Mouse (Mus musculus) left cerebral cortex, adult 11 months (tissue): Measurements from ENCODE around the gene Jaml.
A peak's percentile ranks its signal among the peaks of the same experiment; 100 is the strongest.

Source experiments
- DNase-seq: peaks from one replicate; pipeline ENCODE4 v3.0.0; 2022; ENCODE audit warnings: low spot score

Jaml gene

DNA sequence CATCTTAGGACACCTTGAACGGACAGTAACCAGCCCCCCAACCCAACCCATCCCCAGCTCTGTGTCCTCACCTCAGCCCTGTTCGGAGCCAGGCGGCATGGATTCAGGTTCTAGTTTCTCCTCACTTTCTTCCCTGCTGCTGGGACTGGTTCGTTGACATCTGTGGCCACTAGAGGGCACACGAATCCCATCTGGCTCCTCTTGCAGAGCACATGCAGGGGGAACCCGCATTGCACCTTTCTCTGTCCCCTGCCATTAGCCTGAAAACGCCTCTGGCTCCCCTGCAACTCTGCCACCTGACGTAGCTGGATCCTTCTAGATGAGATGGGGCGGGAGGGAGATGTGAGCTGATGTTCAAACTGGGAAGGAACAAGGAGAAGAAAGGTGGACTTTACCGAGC lies 42.8 kb downstream of the Jaml start:
- DNase-seq, result peak; percentile 66

DNA sequence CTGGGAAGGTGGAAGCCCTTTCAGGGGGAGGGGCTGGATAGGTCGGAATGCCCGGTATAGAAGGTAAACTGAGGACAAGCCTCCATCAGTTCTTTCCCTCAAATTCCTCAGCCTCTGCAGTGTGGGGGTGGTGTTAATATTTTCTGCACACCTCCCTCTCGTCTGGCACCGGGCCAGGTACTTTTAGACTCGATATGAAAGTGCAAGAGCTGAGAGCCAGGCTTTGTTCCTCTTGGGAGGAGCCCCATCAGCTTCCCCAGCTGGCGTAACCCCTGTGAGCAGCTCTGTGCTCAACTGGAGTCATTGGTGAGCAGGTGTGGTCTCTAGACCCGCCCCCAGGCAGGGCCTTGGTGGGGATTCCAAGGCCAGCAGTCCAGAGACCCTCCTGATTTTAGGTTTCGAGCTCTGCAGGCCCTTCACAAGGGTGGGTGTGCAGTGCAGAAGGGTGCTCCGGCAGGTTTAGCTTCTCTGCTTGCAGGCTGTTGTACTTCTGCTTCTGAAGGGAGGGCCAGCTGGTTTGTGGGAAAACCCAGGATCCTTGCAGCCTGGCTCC lies 43.3 kb downstream of the Jaml start:
- DNase-seq, result peak; percentile 81

DNA sequence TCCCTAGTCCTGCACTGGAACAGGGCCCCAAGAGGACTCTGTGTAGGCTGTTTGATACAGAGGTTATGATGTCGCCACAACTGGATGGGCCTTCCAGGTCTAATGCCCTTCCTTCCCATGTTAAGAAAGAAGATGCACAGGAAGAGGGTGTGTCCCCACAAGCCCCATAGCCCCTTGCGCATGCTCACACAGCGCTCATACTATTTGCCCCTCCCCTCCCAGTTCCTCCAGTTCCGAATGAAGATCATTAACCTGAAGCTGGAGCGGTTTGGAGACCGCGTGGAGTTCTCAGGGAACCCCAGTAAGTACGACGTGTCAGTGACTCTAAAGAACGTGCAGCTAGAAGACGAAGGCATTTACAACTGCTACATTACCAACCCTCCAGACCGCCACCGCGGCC lies 46.2 kb downstream of the Jaml start:
- no peak for DNase-seq

DNA sequence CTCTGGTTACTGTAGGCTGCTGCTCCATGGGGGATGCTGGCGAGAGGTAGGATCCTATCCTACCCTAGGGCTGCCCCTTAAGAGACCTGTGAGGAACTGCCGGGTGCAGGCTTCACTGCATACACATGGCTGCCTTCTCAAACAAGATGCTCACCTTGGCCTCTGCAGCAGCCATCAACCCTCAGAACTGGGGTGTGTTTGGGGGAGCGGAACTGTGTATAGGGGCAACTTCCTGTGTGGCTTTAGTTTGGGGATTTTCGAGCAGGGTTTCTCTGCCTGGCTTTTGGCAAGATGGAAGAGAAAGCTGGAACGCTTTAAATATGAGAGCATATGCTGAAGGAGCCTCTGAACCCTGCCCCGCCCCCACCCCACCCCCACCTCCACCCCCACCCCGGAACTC lies 48.0 kb downstream of the Jaml start:
- DNase-seq, result no peak

DNA sequence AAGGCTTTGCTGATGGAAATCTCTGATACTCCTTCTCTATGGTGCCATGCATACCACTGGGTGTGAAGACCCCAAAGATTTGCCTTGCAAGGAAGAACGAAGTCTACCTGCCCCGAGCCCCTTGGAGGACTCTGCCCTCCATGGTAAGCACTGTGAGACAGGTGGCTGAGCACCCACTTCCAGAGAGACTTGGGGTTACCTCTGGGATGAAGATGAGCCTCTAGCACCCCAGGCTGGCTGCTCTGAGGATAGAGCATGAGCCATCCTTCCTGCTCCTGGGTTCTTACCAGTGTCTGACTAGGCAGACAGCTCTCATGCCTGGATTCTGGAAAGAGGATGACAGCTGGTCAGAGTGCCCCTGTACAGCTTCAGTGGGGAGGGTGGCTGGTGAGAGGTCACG lies 51.1 kb downstream of the Jaml start:
- no peak for DNase-seq

DNA sequence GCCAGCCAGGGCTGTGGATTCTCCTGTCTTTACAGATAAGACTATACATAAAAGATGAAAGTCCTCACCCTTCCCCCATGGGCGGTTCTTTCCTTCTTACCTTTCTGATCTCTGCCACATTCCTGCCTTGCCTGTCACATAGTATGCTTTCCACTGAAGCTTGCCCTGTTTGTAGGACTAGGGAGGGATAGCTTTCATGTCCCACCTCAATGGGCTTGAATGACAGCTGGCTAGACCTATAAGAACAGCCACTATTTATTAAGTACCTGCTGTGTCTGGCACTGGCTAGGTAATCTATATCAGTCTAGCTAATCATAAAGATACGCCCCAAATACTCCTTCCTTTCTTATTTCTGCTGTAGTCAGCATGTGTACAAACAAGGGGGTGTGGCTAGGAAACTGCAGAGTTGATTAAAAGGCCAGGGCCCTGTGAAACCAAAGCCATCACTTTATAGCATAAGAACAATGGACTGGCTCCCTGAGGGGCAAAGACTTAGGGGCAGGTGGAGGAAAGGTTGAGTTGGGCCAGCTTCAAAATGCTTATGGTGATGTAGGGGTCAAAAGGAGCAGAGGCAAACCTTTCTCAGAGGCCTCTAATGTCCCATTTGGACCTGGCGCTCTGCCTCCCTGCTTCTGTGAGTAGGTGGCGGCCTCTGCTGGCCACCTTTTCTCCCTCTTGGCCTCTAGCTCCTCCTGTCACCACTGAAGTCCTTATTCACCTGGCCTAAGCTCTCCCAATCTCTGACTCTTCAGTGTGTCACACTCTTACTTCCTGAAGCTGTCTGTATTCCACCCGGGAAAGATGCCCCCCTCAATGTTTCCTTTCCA lies 54.7 kb downstream of the Jaml start:
- DNase-seq, result no peak

DNA sequence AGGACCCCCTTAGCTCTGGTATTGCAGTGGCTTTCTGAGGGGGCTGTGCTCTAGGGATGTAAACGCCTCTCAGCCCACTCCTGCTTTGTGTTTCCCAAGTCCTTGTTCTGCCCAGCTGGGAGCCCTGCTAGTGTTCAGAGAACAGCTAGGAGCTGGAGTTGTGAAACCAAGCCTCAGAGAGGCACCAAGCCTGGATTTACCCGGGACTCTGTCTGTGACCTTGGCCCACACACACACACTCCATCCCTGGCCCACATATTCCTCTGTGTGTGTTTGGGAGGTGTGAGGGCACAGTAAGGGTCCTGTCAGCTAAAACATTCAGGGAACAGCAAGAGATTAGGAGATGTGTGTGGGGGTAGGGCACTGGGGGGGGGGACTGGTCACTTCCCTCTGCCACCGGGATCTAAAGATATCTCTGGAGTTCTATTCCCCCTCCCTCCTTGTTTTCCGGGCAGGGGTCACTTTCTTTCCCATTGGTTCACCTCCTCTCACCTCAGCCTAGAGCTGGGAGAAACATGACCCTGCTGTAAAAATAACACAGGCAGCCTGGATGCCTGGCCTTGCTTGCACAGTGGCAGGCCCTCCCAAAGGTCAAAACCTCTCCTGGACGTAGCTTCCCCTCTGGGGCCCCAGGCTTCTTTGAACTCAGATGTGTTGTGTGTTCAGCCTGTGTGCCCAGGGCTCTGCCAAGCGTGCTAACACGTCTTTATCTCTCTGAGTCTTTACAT lies 57.6 kb downstream of the Jaml start:
- no peak for DNase-seq

DNA sequence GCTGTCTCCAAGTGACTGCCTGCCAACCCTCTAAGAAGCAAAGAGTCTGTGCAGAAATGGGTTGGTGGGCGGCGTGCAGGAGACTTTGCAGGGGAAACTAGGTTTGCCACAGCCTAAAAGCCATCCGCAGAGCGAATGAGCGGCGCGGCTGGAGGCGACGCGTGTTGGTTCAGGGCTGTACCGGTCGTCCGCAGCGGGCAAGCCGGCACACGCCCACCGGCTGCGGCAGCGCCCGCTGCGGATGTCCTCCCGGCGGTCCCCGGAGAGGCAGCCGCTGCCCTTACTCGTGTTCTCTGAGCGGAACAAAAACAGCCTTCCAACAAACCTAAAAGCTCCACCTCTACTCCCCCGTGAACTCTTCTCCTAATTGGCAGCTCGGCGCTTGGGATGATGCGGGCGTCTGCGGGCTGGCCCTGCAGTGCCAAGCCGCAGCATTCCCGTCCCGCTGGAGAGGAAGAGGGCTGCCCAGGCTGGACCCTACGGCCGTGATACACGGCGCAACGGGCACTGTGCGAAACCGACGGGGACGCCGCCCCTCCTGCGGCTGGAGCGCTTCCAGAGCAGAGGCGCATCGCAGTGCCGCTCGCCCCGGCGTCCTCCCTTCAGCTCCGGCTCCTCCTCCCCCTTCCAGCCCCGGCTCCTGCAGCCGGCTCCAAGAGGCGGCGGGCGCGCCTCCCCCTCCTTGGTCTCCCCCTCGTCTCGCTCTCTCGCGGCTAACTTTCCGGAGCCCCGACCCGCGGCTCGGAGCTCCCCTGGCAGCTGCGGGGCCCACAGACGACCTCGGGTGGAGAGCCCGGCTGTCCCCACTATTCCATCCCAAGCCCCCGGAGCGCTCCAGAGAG lies 59.4 kb downstream of the Jaml start, which contains the start of gene Scn4b:
Scn4b (plus strand) TSS at position 205 of the 842 bp plus-strand sequence.
- DNase-seq, result no peak

DNA sequence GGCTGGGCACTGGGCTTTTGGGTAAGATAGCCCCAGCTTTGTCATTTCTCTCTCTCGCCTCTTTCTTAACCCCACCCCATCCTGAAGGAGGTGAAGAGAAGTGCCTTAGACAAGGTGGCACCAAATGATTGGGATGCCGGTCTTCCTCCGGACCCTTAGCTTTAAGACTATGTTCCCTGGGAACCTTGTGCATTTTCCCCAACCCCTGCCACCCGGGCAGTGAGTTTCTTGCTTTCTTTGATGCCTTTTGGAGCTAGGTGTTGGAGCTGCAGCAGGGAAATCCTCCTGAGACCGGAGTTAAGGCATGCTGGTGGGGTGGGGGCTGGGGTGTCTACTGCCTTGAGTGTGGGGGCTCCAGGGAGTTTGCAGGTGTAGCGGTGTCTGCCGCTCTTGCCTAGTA lies 60.1 kb downstream of the Jaml start:
- no peak for DNase-seq

DNA sequence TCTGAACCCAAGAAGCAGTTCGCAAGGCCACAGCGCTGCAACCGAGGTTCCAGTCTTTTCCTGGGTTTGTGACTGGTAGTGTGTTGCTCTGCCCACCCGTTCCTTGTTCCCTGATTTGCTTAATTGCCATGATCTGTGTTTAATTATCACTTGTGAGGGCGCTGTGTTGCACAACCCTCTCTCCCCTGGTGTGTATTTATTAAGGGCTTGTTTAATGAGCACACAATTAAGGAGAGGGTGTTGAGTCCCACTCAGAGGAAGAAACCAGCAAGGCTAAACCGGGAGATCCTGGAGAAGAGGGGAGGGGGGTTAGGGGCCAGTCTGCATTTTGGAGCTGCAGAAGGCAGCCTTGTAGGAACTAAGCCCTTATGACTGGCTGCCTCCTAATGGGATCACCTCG lies 62.0 kb downstream of the Jaml start:
- no peak for DNase-seq

DNA sequence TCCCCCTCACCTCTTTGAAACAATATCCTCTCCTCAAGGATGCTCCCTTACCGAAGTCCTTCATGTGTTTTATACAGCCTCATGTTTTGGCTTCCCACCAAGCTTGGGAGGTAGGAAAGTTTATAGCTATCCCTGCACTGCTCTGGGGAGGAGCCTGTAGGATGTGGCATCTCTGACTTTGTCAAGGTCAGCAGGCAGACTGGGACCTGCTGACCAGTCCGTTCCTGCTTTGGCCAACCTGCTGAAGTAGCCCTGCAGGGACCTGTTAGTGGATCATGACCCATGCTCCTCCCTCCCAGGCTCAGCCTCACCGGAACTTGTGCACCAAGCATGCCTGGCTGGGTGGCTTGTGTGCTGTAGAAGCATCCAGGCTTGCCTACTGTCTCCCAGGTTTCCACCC lies 63.7 kb downstream of the Jaml start:
- no peak for DNase-seq

DNA sequence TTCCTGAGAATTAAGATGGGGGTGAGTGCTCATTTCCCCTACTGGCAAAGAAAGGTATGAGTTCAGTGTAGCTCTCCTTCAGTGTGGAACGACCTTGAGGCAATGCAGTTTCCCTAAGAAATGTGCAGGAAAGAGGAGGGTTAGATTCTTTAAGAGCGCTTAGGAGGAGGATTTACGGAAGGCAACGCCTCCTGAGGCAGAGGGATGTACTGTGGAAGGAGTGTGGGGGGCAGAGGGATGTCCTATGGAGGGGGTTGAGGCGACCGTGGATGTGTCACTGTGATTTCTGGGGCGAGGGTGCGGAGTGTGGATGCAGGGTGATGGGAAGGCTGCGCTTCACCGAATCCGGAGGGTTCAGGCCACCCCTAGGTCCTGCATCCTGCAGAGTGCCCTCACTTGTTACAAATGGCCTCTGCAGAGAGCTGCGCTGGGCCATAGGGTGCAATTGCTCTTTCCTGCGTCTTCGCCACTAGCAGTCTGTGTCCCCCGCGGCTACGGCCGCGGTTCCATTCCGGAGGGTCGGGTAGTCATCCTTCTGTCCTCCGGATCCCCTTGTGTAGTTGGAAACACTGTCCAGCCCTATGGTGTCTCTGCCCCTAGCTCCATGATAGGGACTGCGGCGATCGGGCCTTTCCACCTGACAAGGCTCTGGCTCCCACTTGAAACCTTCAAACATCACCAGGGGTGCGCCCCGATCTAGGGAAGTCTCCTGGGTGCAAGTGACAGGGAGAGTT lies 66.7 kb downstream of the Jaml start:
- no peak for DNase-seq

DNA sequence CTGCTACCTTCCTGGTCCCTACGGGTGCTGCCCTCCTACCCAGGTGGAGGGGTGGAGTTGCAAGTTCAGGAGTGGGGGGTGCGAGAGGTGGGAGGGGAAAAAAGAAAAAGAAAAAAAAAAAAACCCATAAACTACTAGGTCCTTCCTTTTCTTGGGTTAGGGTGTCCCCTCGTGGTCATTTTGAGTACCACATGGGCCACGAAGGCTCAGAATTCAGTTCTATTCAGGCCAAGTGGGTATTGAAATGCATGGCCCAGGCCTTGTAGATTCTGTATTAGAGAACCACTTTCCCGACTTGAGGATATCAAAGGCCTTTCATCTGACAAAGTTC lies 67.2 kb downstream of the Jaml start:
- DNase-seq, result no peak

DNA sequence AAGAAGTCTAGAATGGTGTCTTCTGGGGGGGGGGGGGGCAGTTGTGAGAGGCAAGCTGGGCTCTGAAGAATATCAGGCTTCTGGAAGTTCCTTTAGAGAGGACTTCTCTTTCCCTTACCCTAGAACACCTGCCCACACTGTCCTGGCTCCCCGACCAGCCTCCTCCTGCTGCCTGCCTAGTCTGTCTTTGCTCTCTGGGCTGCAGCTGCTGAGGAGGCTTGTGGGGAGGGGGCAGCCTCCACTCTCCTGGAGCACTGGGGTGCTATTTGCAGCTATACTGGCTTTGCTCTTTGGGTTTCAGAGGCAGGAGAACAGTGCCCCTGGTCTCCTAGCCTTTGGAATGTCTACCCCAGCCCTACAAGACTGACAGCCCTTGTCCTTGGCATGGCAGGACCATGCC lies 72.0 kb downstream of the Jaml start:
- DNase-seq, result no peak

DNA sequence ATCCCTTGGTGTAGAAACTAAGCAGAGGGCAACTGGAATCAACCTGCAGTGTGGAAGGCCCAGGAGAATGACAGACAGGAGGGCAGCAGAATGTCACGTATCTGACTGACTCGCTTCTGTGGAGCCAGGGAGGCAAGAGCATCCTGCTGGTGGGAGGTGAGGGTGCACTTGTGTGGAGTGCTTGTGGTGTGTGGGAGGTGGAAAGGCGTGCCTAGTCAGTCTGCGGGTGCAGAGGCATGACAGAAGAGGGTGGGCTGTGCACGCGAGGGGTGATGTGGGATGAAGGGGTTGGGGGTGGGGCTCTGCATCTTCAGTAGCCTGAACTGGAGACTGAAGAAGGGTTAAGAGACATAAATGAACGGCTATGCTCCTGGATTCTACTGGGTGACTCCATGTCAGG lies 74.4 kb downstream of the Jaml start:
- no peak for DNase-seq
